Mouse (Mus musculus): Measurements from ENCODE around the gene Dync1li1.

Dync1li1 gene

GRCm38 (mm10) chr9:114729911-114730805 lies 41.6 kb downstream of the Dync1li1 start:
- no peak for DNase-seq (ENCODE audit: low spot score)

DNA sequence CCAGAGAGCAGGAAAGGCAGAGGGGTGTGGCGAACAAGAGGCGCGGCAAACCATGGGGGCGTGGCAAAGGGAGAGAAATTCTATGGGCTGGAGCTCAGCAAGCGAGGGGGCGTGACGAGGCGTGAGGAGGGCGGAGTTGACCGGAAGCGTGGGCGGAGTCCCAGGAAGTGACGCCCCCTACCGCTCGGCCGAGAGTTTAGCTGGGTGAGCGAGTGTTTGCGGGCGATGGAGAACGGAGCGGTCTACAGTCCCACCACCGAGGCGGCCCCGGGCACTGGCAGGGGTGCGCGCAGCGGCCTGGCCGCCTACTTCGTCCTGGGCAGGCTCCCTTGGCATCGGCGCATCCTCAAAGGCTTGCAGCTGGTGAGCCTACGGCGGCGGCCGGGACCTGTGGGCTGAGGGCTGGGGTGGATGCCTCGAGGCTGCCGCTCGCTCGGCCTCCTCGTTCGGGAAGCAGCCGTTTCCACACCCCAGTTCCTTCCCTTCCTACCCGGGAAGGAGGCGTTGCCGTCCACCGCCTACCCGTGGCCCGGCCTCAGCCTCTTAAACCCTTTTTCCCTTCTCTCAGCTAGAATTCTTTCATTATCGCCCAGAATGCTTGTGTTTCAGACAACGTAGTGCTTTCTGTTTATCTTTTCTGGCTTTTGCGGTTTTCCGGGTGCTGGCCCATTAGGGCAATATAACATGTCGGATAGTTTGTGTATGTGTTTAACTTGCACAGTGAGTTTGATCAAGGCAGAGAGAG lies 42.6 kb downstream of the Dync1li1 start, which contains the start of gene Cmtm6:
Cmtm6 (plus strand) TSS at position 106 of the 745 bp plus-strand sequence.
- DNase-seq (ENCODE audit: low spot score) = peak; percentile 97

- DNase-seq (ENCODE audit: low spot score) = peak; percentile 53
Observed at GRCm38 (mm10) chr9:114731871-114732682, 43.5 kb downstream of the Dync1li1 start.

DNA sequence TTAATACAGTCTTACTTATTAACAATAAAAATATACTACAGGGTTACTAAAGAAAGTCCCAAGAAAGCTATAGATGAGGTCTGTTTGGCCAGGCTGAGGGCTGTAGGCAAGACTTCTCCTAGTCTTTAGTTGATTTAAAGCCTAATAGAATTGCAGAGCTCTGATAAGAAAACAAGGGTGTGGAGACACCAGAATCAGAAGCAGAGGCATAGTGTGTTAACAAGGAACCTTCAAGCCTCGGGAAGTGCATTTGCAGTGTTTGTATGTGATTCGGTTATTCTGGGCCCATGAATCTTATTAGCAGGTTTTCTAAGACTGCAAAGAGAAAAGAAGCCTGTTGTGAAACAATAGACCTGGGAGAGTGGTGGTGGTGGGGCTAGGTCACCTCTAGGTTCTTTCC lies 44.6 kb downstream of the Dync1li1 start:
- DNase-seq (ENCODE audit: low spot score) = no peak

DNA sequence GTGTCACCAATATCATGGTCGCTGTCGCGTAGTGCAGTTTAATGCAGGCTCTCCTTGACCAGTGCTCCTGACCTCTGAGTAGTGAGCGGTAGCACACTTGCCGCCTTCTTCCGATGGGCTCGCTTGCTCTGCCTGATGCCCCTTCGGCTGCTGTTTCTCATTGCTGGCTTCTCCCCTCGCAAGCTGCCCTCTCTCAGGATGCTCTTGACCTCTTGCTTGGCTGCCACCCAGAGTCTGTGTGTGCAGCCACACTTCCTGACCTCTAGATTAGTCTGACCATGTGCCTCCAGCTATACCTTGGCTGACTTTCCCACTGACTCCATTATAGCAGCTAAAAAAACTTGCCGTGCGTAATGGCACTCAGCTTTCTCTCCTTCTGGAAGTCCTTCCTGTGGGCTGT lies 47.9 kb downstream of the Dync1li1 start:
- DNase-seq (ENCODE audit: low spot score) = no peak

GRCm38 (mm10) chr9:114740336-114740735 lies 51.7 kb downstream of the Dync1li1 start:
- DNase-seq (ENCODE audit: low spot score) = no peak

GRCm38 (mm10) chr9:114742731-114743130 lies 54.1 kb downstream of the Dync1li1 start:
- DNase-seq (ENCODE audit: low spot score) = no peak

DNA sequence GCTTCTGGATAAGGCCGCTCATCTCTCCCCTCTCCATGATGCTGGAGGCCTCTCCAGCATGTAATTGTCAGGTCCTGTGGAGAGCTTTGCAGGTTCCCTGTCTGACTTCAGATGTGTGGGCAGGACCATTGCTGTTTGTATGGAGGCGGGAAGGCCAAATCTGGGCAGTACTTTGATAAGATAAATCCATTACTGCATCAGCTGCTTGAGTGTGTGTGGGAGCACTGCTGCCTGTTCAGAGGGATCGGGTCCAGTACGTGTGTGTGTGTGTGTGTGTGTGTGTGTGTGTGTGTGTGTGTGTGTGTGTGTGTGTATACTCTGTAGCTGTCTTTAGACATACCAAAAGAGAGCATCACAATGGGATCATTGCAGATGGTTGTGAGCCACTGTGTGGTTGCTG lies 56.6 kb downstream of the Dync1li1 start:
- no peak for DNase-seq (ENCODE audit: low spot score)

GRCm38 (mm10) chr9:114745654-114746053 lies 57.1 kb downstream of the Dync1li1 start:
- no peak for DNase-seq (ENCODE audit: low spot score)

GRCm38 (mm10) chr9:114747012-114747411 lies 58.4 kb downstream of the Dync1li1 start:
- no peak for DNase-seq (ENCODE audit: low spot score)

DNA sequence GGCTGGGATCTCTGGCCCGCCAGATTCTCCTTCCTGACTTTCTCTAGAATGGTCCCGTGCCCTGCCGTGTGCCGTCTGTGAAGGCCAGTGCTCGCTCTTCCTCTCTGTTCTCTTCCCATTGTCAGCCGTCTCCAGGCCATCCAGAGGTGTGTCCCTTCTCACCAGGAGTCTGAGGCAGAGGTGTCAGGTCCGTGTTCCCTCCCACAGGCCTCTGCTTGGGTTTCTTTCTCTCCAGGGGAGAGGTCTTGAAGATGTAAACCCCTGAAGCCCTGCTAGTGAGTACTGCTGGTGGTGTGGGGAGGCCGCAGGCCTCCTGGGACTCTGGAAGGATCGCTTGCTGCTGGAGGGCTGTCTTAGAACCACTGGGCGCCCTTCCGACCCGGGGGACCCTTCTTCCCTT lies 58.9 kb downstream of the Dync1li1 start:
- DNase-seq (ENCODE audit: low spot score) = no peak

DNA sequence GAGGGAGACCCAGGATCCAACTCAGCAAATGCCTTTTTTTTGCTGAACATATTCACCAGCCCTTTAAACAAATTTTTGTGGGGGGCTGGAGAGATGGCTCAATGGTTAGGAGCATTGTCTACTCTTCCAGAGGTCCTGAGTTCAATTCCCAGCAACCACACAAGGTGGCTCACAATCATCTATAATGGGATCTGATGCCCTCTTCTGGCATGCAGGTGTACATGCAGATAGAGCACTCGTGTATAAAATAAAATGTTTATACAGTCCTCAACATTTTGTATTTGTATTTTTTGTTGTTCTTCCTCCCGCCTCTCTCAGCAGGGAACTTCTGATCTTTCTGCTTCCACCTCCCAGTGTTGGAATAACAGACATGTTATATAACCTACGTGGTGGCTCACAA lies 63.0 kb downstream of the Dync1li1 start:
- no peak for DNase-seq (ENCODE audit: low spot score)

GRCm38 (mm10) chr9:114752311-114752710 lies 63.7 kb downstream of the Dync1li1 start:
- DNase-seq (ENCODE audit: low spot score) = no peak

DNA sequence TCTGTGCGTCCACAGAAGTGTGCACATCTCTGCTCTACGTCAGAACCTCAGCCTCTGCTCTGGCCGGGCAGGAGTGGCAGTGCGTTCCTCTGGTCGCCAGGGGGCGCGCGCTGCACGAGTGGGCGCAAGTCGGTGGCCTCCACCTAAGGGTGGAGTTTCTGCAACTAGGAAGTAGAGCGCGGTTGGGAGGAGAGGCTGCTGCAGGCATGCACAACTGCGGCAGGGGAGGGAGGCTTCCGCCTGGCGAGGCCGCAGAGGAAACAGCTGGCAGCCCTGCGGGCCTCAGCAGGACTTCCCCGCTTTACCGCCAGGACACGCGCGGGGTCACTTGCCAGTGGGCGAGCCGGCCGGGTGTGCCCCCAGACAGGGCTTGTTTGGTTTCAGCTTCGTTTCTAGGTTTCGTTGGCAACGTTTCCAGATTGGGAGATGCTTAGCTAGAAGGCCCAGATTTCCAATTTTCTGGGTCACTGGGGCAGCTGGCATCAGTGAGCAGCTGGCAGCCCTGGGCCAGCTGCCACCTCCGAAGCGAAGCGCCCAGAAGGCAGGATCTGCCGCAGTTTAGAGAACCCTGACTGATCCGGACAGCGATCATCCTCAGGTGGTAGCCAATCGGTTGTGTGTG lies 64.4 kb downstream of the Dync1li1 start:
- DNase-seq (ENCODE audit: low spot score) = peak; percentile 90

- DNase-seq (ENCODE audit: low spot score) = no peak
Observed at GRCm38 (mm10) chr9:114758272-114758671, 69.7 kb downstream of the Dync1li1 start.

DNA sequence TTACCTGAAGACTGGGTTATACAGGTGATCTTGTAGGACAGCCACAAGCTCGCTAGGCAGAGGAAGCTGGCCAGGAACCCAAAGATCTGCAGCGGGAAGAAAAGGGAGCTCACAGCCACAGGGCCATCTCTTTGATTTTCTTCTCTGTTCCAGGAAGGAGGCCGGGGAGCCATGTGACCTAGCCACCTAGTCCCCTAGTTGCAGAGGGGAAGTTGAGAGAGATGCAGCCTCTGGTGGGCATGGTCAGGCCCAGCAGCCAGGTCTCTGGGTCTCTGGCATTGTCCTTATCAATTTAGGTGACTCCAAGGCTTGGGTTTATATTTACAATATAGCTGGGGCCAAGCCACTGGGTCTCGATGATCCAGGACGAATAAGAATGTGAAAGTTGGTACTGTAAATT lies 70.2 kb downstream of the Dync1li1 start:
- DNase-seq (ENCODE audit: low spot score) = no peak

DNA sequence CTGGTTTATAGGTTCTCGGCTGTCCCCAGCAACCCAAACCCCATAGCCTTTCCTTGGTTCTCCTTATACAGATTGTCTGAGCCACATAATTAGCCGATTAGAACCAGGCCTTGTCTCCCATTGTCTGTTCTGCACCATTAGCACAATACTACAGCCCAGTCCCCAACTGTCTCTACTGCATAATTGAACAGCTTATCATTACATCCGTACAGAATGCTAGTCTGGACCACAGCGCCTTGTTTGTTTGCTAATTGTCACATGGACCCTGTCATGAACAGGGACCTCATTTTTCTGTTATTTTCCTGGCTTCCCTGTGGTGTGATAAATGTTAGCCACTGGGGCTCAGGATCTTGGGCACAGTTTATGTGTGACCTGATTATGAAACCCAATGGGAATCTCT lies 71.3 kb downstream of the Dync1li1 start:
- no peak for DNase-seq (ENCODE audit: low spot score)

DNA sequence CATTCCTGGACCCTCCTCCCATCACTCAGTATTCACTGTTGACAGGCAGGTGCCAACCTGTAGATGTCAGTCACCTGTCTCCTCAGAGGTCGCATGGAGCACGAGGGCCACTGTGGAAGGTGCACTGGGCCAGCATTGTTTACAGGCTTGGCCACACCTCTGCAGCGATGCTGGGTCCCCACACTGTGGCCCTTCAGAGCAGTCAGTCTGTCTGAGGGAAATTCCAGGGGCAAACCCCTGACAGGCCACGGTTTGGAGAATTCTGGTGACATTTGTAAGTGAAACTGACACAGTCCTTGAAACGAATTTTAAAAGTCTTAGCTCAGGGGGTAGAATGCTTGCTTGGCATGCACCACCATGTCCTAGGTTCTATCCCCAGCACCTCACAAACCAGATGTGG lies 71.8 kb downstream of the Dync1li1 start:
- DNase-seq (ENCODE audit: low spot score) = no peak

GRCm38 (mm10) chr9:114761848-114762247 lies 73.3 kb downstream of the Dync1li1 start:
- DNase-seq (ENCODE audit: low spot score) = no peak

- DNase-seq (ENCODE audit: low spot score) = peak; percentile 24
Observed at GRCm38 (mm10) chr9:114763341-114763740, 74.8 kb downstream of the Dync1li1 start.

GRCm38 (mm10) chr9:114767030-114767429 lies 78.4 kb downstream of the Dync1li1 start:
- no peak for DNase-seq (ENCODE audit: low spot score)

GRCm38 (mm10) chr9:114767507-114767906 lies 78.9 kb downstream of the Dync1li1 start:
- DNase-seq (ENCODE audit: low spot score) = no peak

Data from yolk sac, embryonic 10.5 days (tissue).